Mouse (Mus musculus) liver, embryonic 15.5 days (tissue): ENCODE results near the gene Kif3c. TPM values are rescaled to one million over a fixed set of nuclear protein-coding genes. Genes with fewer than 3 reads are reported as not detected.
"Not testable (repeated sequence)": the region's sequence is repeated elsewhere in the genome, so short reads cannot be mapped to it uniquely, and the experiment has no call there.

Experiments used
- ATAC-seq: fragments of 200-750 bp; cut with Nextera tagmentation; 2 replicates; pipeline ENCODE4 v1.8.0; 2017; ENCODE audit warnings: moderate number of reproducible peaks, mild to moderate bottlenecking, moderate library complexity; ENCODE audit not compliant: insufficient read depth
- H3K27ac ChIP-seq: fragments of 300-500 bp; sonication (generic); replicated peaks from 2 replicates; pipeline ENCODE4 v1.5.1; 2015; ENCODE audit warnings: mild to moderate bottlenecking, inconsistent platforms
- H3K27me3 ChIP-seq: fragments of 300-500 bp; sonication (generic); 2 replicates; pipeline ENCODE4 v1.6.1; 2015; ENCODE audit warnings: mild to moderate bottlenecking, inconsistent platforms
- H3K36me3 ChIP-seq: fragments of 300-500 bp; sonication (generic); replicated peaks from 2 replicates; pipeline ENCODE4 v1.6.1; 2015; ENCODE audit warnings: moderate library complexity, mild to moderate bottlenecking, inconsistent platforms
- H3K4me1 ChIP-seq: fragments of 300-500 bp; sonication (generic); replicated peaks from 2 replicates; pipeline ENCODE4 v1.6.1; 2015; ENCODE audit warnings: inconsistent platforms
- H3K4me2 ChIP-seq: fragments of 300-500 bp; sonication (generic); 2 replicates; pipeline ENCODE4 v1.6.1; 2015; ENCODE audit warnings: moderate library complexity, mild to moderate bottlenecking, inconsistent platforms
- H3K4me3 ChIP-seq: fragments of 300-500 bp; sonication (generic); replicated peaks from 2 replicates; pipeline ENCODE4 v1.5.1; 2015; ENCODE audit warnings: mild to moderate bottlenecking, inconsistent platforms
- H3K9ac ChIP-seq: fragments of 300-500 bp; sonication (generic); 2 replicates; pipeline ENCODE4 v1.6.1; 2015; ENCODE audit warnings: moderate library complexity, mild to moderate bottlenecking, inconsistent platforms
- H3K9me3 ChIP-seq: fragments of 300-500 bp; sonication (generic); replicated peaks from 2 replicates; pipeline ENCODE4 v1.6.1; 2016; ENCODE audit warnings: inconsistent platforms
- WGBS: fragments of 180-500 bp; shearing (Covaris S2); methylation state at CpG from one replicate; pipeline ENCODE4 v1.1.7; 2015; ENCODE audit warnings: mixed read lengths; ENCODE audit not compliant: insufficient replicate concordance; 5-methylcytosine and 5-hydroxymethylcytosine counted together
- polyA plus RNA-seq: library from polyadenylated mRNA; unstranded; fragments of >200 nt; fragmentation: Nextera tagmentation; extraction: Ambion mirVana; gene quantifications from 2 replicates; pipeline ENCODE4 v1.2.1, GENCODE M21; 2015

Kif3c gene
- polyA plus RNA-seq, 1 experiment from 2014 or later: 0.81 TPM

- Histone ChIP-seq H3K9me3 (no peaks in the 10 kb centered on the region), H3K4me3 (no peak overlapping the region), H3K36me3 (no peaks in the 10 kb centered on the region), H3K4me2 (no peak overlapping the region), H3K27ac (no peak overlapping the region), H3K9ac (no peak overlapping the region), H3K4me1 (no peaks in the 10 kb centered on the region), H3K27me3 (no peaks in the 10 kb centered on the region)
- no peak for ATAC-seq
- WGBS: 55% methylated on average over 2 of the region's 2 CpGs
These were observed 25.1 kb downstream of the Kif3c start for GRCm38 (mm10) chr12:3390071-3390470.

- WGBS: 24% methylated on average over 12 of the region's 12 CpGs
- no peaks in the 10 kb centered on the region for H3K4me1 ChIP-seq
- no peak overlapping the region for H3K4me3 ChIP-seq
- no peak for ATAC-seq
- no peak overlapping the region for H3K27ac ChIP-seq
- H3K9me3 ChIP-seq: no peaks in the 10 kb centered on the region
- no peak overlapping the region for H3K4me2 ChIP-seq
- H3K27me3 ChIP-seq: no peaks in the 10 kb centered on the region
- no peak overlapping the region for H3K9ac ChIP-seq
- no peaks in the 10 kb centered on the region for H3K36me3 ChIP-seq
These were observed 25.8 kb downstream of the Kif3c start for GRCm38 (mm10) chr12:3390577-3391262.

- H3K27ac ChIP-seq: no peak overlapping the region
- H3K4me2 ChIP-seq: no peak overlapping the region
- no peak overlapping the region for H3K9ac ChIP-seq
- H3K36me3 ChIP-seq: no peaks in the 10 kb centered on the region
- H3K9me3 ChIP-seq: no peaks in the 10 kb centered on the region
- H3K4me1 ChIP-seq: no peaks in the 10 kb centered on the region
- WGBS: 62% methylated on average over 1 of the region's 1 CpGs
- no peak overlapping the region for H3K4me3 ChIP-seq
- no peak for ATAC-seq
- no peaks in the 10 kb centered on the region for H3K27me3 ChIP-seq
These were observed 26.3 kb downstream of the Kif3c start for GRCm38 (mm10) chr12:3391276-3391675.

- no peaks in the 10 kb centered on the region for H3K27me3 ChIP-seq
- no peak overlapping the region for H3K4me3 ChIP-seq
- H3K4me2 ChIP-seq: no peak overlapping the region
- 68% methylated on average over 4 of the region's 4 CpGs for WGBS
- H3K27ac ChIP-seq: no peak overlapping the region
- H3K4me1 ChIP-seq: no peaks in the 10 kb centered on the region
- H3K9ac ChIP-seq: no peak overlapping the region
- no peak for ATAC-seq
- no peaks in the 10 kb centered on the region for H3K9me3 ChIP-seq
- no peaks in the 10 kb centered on the region for H3K36me3 ChIP-seq
These were observed 28.2 kb downstream of the Kif3c start for GRCm38 (mm10) chr12:3393140-3393539.

- no peak overlapping the region for H3K9ac ChIP-seq
- H3K4me3 ChIP-seq: no peak overlapping the region
- WGBS: 76% methylated on average over 8 of the region's 8 CpGs
- no peaks in the 10 kb centered on the region for H3K27me3 ChIP-seq
- no peaks in the 10 kb centered on the region for H3K4me1 ChIP-seq
- ATAC-seq: no peak
- no peaks in the 10 kb centered on the region for H3K36me3 ChIP-seq
- no peaks in the 10 kb centered on the region for H3K9me3 ChIP-seq
- no peak overlapping the region for H3K27ac ChIP-seq
- no peak overlapping the region for H3K4me2 ChIP-seq
These were observed 32.0 kb downstream of the Kif3c start for GRCm38 (mm10) chr12:3396931-3397330.

- not testable (repeated sequence) for H3K4me3 ChIP-seq, H3K4me1 ChIP-seq, H3K27ac ChIP-seq, H3K27me3 ChIP-seq, ATAC-seq, H3K9ac ChIP-seq, H3K36me3 ChIP-seq, H3K9me3 ChIP-seq, H3K4me2 ChIP-seq
- 85% methylated on average over 3 of the region's 3 CpGs for WGBS
These were observed 40.7 kb downstream of the Kif3c start for GRCm38 (mm10) chr12:3405662-3406061.

GRCm38 (mm10) chr12:3406585-3406984 is 41.7 kb downstream of the Kif3c start:
- H3K4me3 ChIP-seq: no peak overlapping the region
- H3K9ac ChIP-seq: no peak overlapping the region
- no peaks in the 10 kb centered on the region for H3K27me3 ChIP-seq
- no peaks in the 10 kb centered on the region for H3K9me3 ChIP-seq
- no peaks in the 10 kb centered on the region for H3K4me1 ChIP-seq
- H3K27ac ChIP-seq: no peak overlapping the region
- 79% methylated on average over 6 of the region's 6 CpGs for WGBS
- H3K4me2 ChIP-seq: no peak overlapping the region
- ATAC-seq: no peak
- H3K36me3 ChIP-seq: no peaks in the 10 kb centered on the region

- peaks cover 4% of the 10 kb centered on the region; the same call in 1 of the 2 replicates for H3K36me3 ChIP-seq
- WGBS: 77% methylated on average over 4 of the region's 4 CpGs
- H3K27ac ChIP-seq: no peak overlapping the region
- no peak for ATAC-seq
- H3K27me3 ChIP-seq: no peaks in the 10 kb centered on the region
- no peaks in the 10 kb centered on the region for H3K9me3 ChIP-seq
- H3K4me3 ChIP-seq: no peak overlapping the region
- H3K4me2 ChIP-seq: no peak overlapping the region
- no peak overlapping the region for H3K9ac ChIP-seq
- no peaks in the 10 kb centered on the region for H3K4me1 ChIP-seq
These were observed 50.0 kb downstream of the Kif3c start for GRCm38 (mm10) chr12:3414956-3415355.

GRCm38 (mm10) chr12:3418761-3419160 is 53.8 kb downstream of the Kif3c start:
- Histone ChIP-seq H3K9me3 (no peaks in the 10 kb centered on the region), H3K27ac (no peak overlapping the region), H3K36me3 (peaks cover 17% of the 10 kb centered on the region), H3K4me2 (no peak overlapping the region), H3K4me3 (no peak overlapping the region), H3K4me1 (no peaks in the 10 kb centered on the region), H3K9ac (no peak overlapping the region), H3K27me3 (no peaks in the 10 kb centered on the region)
- no peak for ATAC-seq
- WGBS: 65% methylated on average over 3 of the region's 3 CpGs

- Histone ChIP-seq H3K27ac (no peak overlapping the region), H3K9ac (no peak overlapping the region), H3K27me3 (no peaks in the 10 kb centered on the region), H3K9me3 (no peaks in the 10 kb centered on the region), H3K4me2 (no peak overlapping the region), H3K36me3 (peaks cover 17% of the 10 kb centered on the region), H3K4me1 (peaks cover 15% of the 10 kb centered on the region), H3K4me3 (no peak overlapping the region)
- WGBS: 36% methylated on average over 2 of the region's 2 CpGs
- no peak for ATAC-seq
These were observed 55.6 kb downstream of the Kif3c start for GRCm38 (mm10) chr12:3420519-3420918.

- Histone ChIP-seq H3K9ac (no peak overlapping the region), H3K27ac (no peak overlapping the region), H3K27me3 (no peaks in the 10 kb centered on the region), H3K4me2 (no peak overlapping the region), H3K4me1 (peaks cover 18% of the 10 kb centered on the region), H3K36me3 (peaks cover 13% of the 10 kb centered on the region), H3K9me3 (no peaks in the 10 kb centered on the region), H3K4me3 (no peak overlapping the region)
- 70% methylated on average over 1 of the region's 1 CpGs for WGBS
- ATAC-seq: no peak
These were observed 57.9 kb downstream of the Kif3c start for GRCm38 (mm10) chr12:3422786-3423185.

GRCm38 (mm10) chr12:3424179-3424578 is 59.2 kb downstream of the Kif3c start:
- no peak overlapping the region for H3K9ac ChIP-seq
- WGBS: 55% methylated on average over 2 of the region's 2 CpGs
- peaks cover 13% of the 10 kb centered on the region for H3K36me3 ChIP-seq
- no peak overlapping the region for H3K4me2 ChIP-seq
- no peak for ATAC-seq
- no peaks in the 10 kb centered on the region for H3K27me3 ChIP-seq
- no peaks in the 10 kb centered on the region for H3K9me3 ChIP-seq
- peaks cover 27% of the 10 kb centered on the region for H3K4me1 ChIP-seq
- no peak overlapping the region for H3K27ac ChIP-seq
- no peak overlapping the region for H3K4me3 ChIP-seq
